Mouse (Mus musculus) CH12.LX (cell line): Measurements from ENCODE around the gene Usp45.

Experiments
- CTCF ChIP-seq, 2 experiments: IDR thresholded peaks in 1 of 2; conservative IDR thresholded peaks in 1 of 2; 2 replicates each; pipeline ENCODE4 v1.5.1; 2011 to 2012; ENCODE audit warnings: low read depth in 2 of 2, low read length in 2 of 2, improper control_type of control experiment in 1 of 2, inconsistent platforms in 1 of 2, mild to moderate bottlenecking in 1 of 2, moderate library complexity in 1 of 2
- EP300 ChIP-seq: IDR thresholded peaks from 2 replicates; pipeline ENCODE4 v1.6.1; 2011; ENCODE audit warnings: low read length, improper control_type of control experiment
- MAX ChIP-seq: IDR thresholded peaks from 2 replicates; pipeline ENCODE4 v1.6.1; 2011; ENCODE audit warnings: low read length, improper control_type of control experiment
- MXI1 ChIP-seq: IDR thresholded peaks from 2 replicates; pipeline ENCODE4 v1.6.1; 2011; ENCODE audit warnings: mild to moderate bottlenecking, low read depth, low read length, improper control_type of control experiment
- POLR2A ChIP-seq: IDR thresholded peaks from 2 replicates; pipeline ENCODE4 v1.6.1; 2011; ENCODE audit warnings: low read depth, mild to moderate bottlenecking, improper control_type of control experiment, low read length
- SIN3A ChIP-seq: IDR thresholded peaks from 2 replicates; pipeline ENCODE4 v1.6.1; 2012; ENCODE audit warnings: low read length, improper control_type of control experiment, inconsistent platforms
- ZC3H11A ChIP-seq: IDR thresholded peaks from 2 replicates; pipeline ENCODE4 v1.6.1; 2012; ENCODE audit warnings: low read depth, mild to moderate bottlenecking, inconsistent platforms, low read length, improper control_type of control experiment

- TF ChIP-seq EP300 = no peak
- no peak for TF ChIP-seq SIN3A
- no peak for TF ChIP-seq MXI1
- TF ChIP-seq CTCF (conservative IDR thresholded peaks at IDR 0.05 in 1 of 2, IDR thresholded peaks at IDR 0.05 in 1 of 2; ENCODE audit: low read depth in 2 of 2, low read length in 2 of 2) = no peak
- no peak for TF ChIP-seq POLR2A
- no peak for TF ChIP-seq ZC3H11A
- TF ChIP-seq MAX = no peak
Observed at GRCm38 (mm10) chr4:21763827-21764226, 3.1 kb upstream of the Usp45 start.
